Mouse (Mus musculus) cerebellum, adult 8-10 months (tissue): ENCODE results near the gene Siva1.
A peak's percentile ranks its signal among the peaks of the same experiment; 100 is the strongest.

ENCODE experiments used
- DNase-seq: peaks from one replicate; pipeline ENCODE4 v3.0.0; 2022

Siva1 gene

GRCm38 (mm10) chr12:112683351-112683750 is 38.9 kb downstream of the Siva1 start:
- no peak for DNase-seq

- no peak for DNase-seq
Observed at GRCm38 (mm10) chr12:112688458-112688857, 44.0 kb downstream of the Siva1 start.

GRCm38 (mm10) chr12:112693185-112694126 is 49.0 kb downstream of the Siva1 start:
- DNase-seq: peak; percentile 96

- DNase-seq: no peak
Observed at GRCm38 (mm10) chr12:112694127-112694475, 49.6 kb downstream of the Siva1 start.

- no peak for DNase-seq
Observed at GRCm38 (mm10) chr12:112696806-112697425, 52.4 kb downstream of the Siva1 start.
